Mouse (Mus musculus) brain, adult 2 months (tissue): ENCODE measurements around the gene Ogfod2.
A peak's percentile ranks its signal among the peaks of the same experiment; 100 is the strongest.

ENCODE experiments used
- DNase-seq: peaks from one replicate; pipeline ENCODE4 v3.0.0; 2011; ENCODE audit warnings: low read depth, low spot score

The Ogfod2 gene

DNA sequence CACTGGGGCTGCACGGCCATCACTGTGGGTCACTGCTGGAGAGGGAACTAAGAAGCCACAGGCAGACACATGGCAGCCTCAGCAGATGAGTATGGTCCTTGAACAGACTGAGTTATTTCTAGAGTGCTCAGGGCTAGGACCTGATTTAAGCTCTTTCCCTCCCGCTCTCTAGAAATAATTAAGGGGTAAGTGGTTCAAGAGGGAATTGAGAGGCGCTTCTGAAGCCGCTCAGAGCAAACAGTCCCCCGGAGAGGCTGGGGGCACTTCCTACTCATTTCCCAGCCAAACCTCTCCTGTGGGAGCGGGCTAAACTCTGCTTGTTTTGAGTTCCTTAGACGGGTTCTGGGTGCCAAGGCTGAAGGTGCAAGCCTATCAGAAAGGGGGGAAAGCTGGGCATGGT, 38.8 kb downstream of the Ogfod2 start:
- no peak for DNase-seq

DNA sequence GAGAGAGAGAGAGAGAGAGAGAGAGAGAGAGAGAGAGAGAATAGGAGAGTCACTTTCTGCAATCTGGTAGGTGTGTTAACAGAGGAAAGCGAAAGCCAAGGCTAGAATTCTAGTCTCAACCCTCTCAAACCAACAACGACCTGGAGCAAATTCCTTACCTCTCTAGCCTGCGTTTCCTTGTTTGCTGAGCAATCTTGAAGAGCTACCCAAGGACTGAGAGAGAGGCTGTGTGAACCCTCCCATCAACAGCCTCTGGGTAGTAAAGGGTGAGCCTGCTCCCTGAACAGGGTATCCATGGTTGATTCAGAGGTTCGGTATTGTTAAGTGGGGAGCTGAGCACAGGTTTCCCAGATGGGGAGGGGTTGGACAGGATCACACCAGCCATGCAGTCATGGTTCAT, 40.6 kb downstream of the Ogfod2 start:
- DNase-seq: no peak

DNA sequence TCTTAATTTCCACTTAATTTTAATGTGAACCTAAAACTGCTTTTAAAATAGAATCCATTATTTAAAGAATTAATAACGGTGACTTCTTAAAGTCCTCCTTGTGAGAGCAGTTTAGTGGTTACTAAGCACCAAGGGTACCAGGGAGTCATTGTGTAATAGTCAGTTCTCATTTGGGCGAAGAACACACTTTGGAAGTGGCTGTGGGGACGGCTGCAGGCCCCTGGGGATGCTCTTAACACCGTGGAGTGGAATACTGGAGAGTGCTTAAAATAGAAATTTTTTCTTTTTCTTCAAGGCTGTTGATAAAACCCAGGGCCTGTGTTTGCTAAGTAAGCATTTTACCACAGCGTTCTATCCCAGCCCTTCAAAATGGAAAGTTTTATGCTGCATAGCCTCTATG, 43.8 kb downstream of the Ogfod2 start:
- DNase-seq: no peak

DNA sequence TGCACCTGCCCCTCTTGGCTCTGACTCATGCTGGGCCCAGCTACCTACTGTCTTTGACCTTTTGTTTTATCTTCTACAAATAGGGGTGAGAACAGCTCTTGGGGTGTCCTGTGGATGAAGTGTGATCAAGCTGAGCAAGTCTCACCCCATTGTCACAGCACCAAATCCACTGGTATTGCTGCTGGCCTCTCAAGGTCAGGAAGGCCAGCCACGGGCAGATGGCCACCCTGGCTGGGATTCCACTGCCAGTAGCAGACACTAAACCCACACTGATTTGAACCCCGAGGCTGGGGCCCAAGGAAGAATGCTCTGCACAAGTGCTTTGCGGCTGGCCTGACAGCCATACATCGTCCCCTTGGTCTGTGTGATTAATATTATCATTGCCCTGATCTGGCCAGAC, 46.2 kb downstream of the Ogfod2 start:
- DNase-seq: peak; percentile 41

DNA sequence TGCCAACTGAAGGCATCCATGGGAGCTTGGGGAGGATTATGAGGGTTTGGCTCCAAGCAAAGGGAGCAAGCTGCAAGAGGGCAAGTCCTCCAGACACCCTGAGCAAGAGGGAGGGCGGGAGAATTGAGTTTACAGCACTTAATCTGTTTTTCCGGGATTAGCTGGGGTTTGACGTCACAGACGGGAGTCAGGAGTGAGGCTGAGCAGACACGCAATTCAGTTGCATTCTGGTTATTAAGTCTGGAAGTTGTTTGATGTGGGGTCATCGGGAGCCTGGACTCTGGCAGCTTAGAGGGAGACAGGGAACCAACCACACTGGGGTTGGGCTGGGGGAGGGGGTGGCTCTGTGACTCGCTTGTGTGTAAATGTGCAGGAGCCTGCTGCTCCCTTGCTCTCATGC, 47.4 kb downstream of the Ogfod2 start:
- DNase-seq: peak; percentile 43

DNA sequence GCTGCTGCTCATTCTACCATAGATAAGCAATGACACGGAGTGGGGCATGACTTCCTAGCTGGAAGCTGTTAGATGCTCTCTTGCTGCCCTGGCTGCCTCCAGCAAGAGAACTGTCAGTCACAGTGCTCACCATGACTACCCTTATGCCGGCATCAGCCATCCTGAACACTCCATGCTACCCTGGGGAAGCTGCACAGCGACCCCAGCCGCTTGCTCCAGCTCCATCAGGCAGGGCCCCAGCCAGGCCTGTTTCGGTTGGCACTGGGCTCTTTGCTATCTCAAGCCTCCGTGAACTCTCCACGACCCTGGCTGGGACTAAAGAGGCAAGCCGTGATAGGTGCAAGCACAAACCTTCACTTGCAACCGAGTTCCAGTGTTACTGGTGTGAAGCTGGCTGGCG, 49.7 kb downstream of the Ogfod2 start:
- DNase-seq: no peak

DNA sequence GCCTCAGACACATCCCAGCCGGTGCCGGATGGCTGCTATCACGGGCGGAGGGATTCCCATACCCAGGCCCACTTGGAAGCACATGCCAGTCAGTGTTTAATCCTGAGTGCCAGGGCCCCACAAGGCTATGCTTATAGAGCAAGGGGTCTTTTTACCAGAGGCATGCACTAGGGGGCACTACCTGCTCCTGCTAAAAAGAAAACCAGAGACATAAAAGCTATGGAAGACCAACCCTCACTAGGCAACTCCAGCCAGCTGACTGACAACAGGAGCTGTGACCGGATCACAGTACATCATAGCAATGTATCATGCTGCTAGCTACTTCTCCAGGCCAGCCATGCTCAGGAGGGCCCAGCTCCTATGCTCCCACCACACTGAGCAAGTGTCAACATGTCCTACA, 50.5 kb downstream of the Ogfod2 start:
- DNase-seq: peak; percentile 87

DNA sequence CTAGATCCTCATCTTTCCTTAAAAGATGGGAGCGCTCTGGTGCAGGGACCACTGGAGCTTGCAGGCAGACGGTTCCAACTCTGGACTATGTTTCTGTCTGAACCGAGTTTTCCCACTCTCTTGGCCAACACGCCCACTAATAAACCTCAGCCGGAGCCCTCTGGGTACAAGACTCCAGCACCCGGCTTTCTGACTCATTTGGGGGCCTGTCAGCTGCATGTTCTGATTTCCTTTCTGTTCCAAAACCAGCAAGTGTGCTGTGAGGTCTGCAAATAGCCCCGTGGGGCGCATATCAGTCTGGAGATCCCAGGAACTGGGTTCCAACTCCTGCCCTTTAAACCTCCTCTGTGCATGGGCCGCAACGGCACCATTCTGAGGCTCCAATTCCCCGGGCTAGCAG, 51.3 kb downstream of the Ogfod2 start:
- DNase-seq: peak; percentile 53
